Mouse (Mus musculus): ENCODE measurements around the gene Cyp2w1. TPM values are rescaled to one million over a fixed set of nuclear protein-coding genes. Genes with fewer than 3 reads are reported as not detected.
"Not testable (repeated sequence)": the region's sequence is repeated elsewhere in the genome, so short reads cannot be mapped to it uniquely, and the experiment has no call there.

Gene Cyp2w1
- polyA plus RNA-seq, 1 experiment = 2.0 TPM

- Histone ChIP-seq H3K27me3 (ENCODE audit: control insufficient read depth, insufficient read depth, low read length) (no peaks in the 10 kb centered on the region), H3K36me3 (ENCODE audit: control insufficient read depth, insufficient read depth, low read length) (no peaks in the 10 kb centered on the region; the same call in 1 of the 2 replicates), H3K4me3 (ENCODE audit: low read depth, low read length) (no peak overlapping the region), H3K27ac (ENCODE audit: insufficient read depth, low read depth, low read length) (0 out of 2 replicates have a peak overlapping the region, but pooled peaks have one; percentile 2), H3K4me1 (ENCODE audit: control insufficient read depth, insufficient read depth, insufficient read length, low read length) (peaks cover 27% of the 10 kb centered on the region)
- WGBS = 56% methylated on average over 10 of the region's 10 CpGs
- TF ChIP-seq CTCF (IDR thresholded peaks at IDR 0.05; ENCODE audit: extremely low read depth, insufficient read length, insufficient replicate concordance, low read depth, low read length) (no peak), POLR2A (IDR thresholded peaks at IDR 0.05; ENCODE audit: low read depth, low read length) (no peak)
These were observed 32.1 kb downstream of the Cyp2w1 start for GRCm38 (mm10) chr5:139384531-139384930.

DNA sequence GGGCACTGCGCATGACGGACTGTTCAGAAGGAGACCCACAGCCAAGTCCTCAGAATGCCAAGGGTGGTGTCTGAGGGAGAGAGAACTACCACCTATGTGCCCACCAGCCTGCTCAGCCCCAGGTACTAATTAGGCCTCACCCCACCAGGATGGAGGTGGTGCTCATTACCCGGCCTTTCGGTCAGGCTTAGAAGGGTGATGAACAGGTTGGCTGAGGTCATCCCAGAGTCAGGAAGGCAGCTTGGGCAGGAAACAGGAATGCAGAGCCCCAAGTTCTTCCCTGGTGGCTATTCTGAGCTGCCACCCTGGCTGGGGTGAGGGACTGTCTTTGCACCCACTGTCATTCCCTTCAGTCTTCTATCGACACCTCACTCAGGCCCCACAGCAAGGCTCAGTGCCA, 33.6 kb downstream of the Cyp2w1 start:
- no peaks in the 10 kb centered on the region; the same call in 1 of the 2 replicates for H3K36me3 ChIP-seq (ENCODE audit: control insufficient read depth, insufficient read depth, low read length)
- TF ChIP-seq POLR2A (IDR thresholded peaks at IDR 0.05; ENCODE audit: low read depth, low read length) = no peak
- no peak for TF ChIP-seq CTCF (IDR thresholded peaks at IDR 0.05; ENCODE audit: extremely low read depth, insufficient read length, insufficient replicate concordance, low read depth, low read length)
- H3K27ac ChIP-seq (ENCODE audit: insufficient read depth, low read depth, low read length) = no peak overlapping the region
- H3K27me3 ChIP-seq (ENCODE audit: control insufficient read depth, insufficient read depth, low read length) = no peaks in the 10 kb centered on the region
- no peak overlapping the region for H3K4me3 ChIP-seq (ENCODE audit: low read depth, low read length)
- H3K4me1 ChIP-seq (ENCODE audit: control insufficient read depth, insufficient read depth, insufficient read length, low read length) = peaks cover 26% of the 10 kb centered on the region
- WGBS = 97% methylated on average over 5 of the region's 5 CpGs

GRCm38 (mm10) chr5:139387329-139388194, 35.1 kb downstream of the Cyp2w1 start:
- Histone ChIP-seq H3K4me3 (ENCODE audit: low read depth, low read length) (no peak overlapping the region), H3K4me1 (ENCODE audit: control insufficient read depth, insufficient read depth, insufficient read length, low read length) (peaks cover 20% of the 10 kb centered on the region), H3K27ac (ENCODE audit: insufficient read depth, low read depth, low read length) (no peak overlapping the region; the same call in 1 of the 2 replicates), H3K27me3 (ENCODE audit: control insufficient read depth, insufficient read depth, low read length) (no peaks in the 10 kb centered on the region), H3K36me3 (ENCODE audit: control insufficient read depth, insufficient read depth, low read length) (no peaks in the 10 kb centered on the region; the same call in 1 of the 2 replicates)
- 87% methylated on average over 10 of the region's 10 CpGs for WGBS
- TF ChIP-seq POLR2A (IDR thresholded peaks at IDR 0.05; ENCODE audit: low read depth, low read length) (no peak), CTCF (IDR thresholded peaks at IDR 0.05; ENCODE audit: extremely low read depth, insufficient read length, insufficient replicate concordance, low read depth, low read length) (no peak)

DNA sequence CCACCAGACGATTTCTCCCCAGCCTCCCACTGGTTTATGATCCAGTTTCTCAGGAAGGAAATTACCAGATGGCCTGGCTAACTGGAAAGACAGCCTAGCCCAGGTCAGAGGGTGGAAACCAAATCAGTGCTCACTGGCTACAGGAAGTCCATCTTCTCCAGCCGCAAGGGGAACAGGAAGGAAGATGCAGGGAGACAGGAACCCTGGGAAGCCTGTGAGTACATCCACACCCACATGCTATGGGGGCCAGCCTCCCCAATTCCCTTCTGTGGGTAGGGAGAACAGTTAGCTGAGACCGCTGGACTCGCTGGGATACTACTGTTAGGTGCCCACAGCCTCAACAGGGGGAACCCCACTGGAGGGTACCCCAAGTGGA, 35.8 kb downstream of the Cyp2w1 start:
- Histone ChIP-seq H3K27ac (ENCODE audit: insufficient read depth, low read depth, low read length) (no peak overlapping the region; the same call in 1 of the 2 replicates), H3K36me3 (ENCODE audit: control insufficient read depth, insufficient read depth, low read length) (no peaks in the 10 kb centered on the region; the same call in 1 of the 2 replicates), H3K27me3 (ENCODE audit: control insufficient read depth, insufficient read depth, low read length) (no peaks in the 10 kb centered on the region), H3K4me3 (ENCODE audit: low read depth, low read length) (no peak overlapping the region), H3K4me1 (ENCODE audit: control insufficient read depth, insufficient read depth, insufficient read length, low read length) (peaks cover 13% of the 10 kb centered on the region)
- 66% methylated on average over 4 of the region's 4 CpGs for WGBS
- TF ChIP-seq POLR2A (IDR thresholded peaks at IDR 0.05; ENCODE audit: low read depth, low read length) = no peak
- TF ChIP-seq CTCF (IDR thresholded peaks at IDR 0.05; ENCODE audit: extremely low read depth, insufficient read length, insufficient replicate concordance, low read depth, low read length) = no peak

DNA sequence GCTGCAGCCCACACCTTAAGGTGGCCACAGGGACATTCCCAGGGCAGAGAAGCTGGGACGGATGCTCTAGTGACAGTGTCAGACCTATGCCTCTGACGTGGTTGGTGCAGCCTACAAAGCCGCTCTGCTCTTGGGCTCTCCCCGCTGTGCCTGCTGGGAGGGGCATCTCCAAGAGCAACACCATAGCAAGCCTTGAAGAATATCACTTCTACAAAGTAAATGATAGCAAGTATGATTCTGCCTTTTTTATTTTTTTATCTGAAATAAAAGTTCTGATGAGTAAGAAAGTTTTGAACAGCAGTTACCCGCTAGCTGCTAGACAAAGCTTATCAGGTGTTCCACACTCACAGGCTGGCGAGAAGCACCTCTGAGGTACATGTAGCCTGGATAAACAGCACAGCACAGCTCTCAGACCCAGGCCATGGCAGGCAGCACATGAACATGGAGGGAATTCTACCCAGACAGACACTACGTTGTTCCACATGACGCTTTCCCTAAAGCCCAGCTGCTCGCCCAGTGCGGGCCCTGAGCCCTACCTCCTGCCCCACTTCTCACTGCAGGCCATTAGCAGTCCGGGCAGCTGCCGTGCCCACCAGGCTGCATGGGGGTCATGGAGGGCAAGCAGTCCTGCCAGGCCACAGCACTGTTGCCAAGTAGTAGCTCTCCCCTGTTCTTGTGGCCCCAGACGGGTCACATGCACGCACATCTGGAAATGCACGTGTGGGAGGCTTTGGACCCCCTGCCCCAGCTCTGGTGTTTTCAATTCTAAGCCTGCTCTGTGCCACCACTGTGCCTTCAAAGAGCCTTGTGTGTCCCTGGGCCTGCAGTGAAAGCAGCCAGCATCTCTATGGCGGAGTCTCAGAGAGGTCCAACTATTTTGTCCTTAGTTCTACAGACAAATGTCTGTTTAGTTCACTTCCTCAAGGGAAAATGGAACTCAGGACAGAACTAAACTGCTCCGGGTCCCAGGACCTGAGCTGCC, 36.6 kb downstream of the Cyp2w1 start:
- H3K4me1 ChIP-seq (ENCODE audit: control insufficient read depth, insufficient read depth, insufficient read length, low read length) = peaks cover 12% of the 10 kb centered on the region
- no peaks in the 10 kb centered on the region; the same call in 1 of the 2 replicates for H3K36me3 ChIP-seq (ENCODE audit: control insufficient read depth, insufficient read depth, low read length)
- peak overlapping the region; percentile 46 for H3K27ac ChIP-seq (ENCODE audit: insufficient read depth, low read depth, low read length)
- 80% methylated on average over 17 of the region's 17 CpGs for WGBS
- no peak for TF ChIP-seq CTCF (IDR thresholded peaks at IDR 0.05; ENCODE audit: extremely low read depth, insufficient read length, insufficient replicate concordance, low read depth, low read length)
- TF ChIP-seq POLR2A (IDR thresholded peaks at IDR 0.05; ENCODE audit: low read depth, low read length) = no peak
- no peak overlapping the region for H3K4me3 ChIP-seq (ENCODE audit: low read depth, low read length)
- no peaks in the 10 kb centered on the region for H3K27me3 ChIP-seq (ENCODE audit: control insufficient read depth, insufficient read depth, low read length)

DNA sequence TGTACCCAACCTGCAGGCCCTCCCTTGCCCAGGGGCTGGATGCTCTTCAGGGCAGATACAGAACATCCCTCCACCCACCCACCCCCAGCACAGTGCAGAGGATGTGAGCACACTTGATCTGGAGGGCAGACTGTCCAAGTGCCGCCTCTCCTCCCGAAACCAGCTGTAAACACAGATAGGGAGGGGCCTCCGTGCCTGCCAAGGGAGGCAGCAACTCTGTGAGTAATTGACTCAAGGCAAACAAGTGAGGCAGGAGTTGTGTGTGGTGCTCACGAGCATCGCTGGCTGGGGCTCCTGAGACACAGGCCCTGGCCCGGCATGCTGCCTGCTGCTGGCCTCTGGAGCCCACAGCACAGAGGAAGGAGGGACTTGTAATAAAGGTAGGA, 37.3 kb downstream of the Cyp2w1 start:
- H3K4me1 ChIP-seq (ENCODE audit: control insufficient read depth, insufficient read depth, insufficient read length, low read length) = peaks cover 9% of the 10 kb centered on the region
- no peaks in the 10 kb centered on the region for H3K27me3 ChIP-seq (ENCODE audit: control insufficient read depth, insufficient read depth, low read length)
- no peaks in the 10 kb centered on the region; the same call in 1 of the 2 replicates for H3K36me3 ChIP-seq (ENCODE audit: control insufficient read depth, insufficient read depth, low read length)
- H3K4me3 ChIP-seq (ENCODE audit: low read depth, low read length) = no peak overlapping the region
- H3K27ac ChIP-seq (ENCODE audit: insufficient read depth, low read depth, low read length) = peak overlapping the region; percentile 47
- WGBS = 7% methylated on average over 6 of the region's 6 CpGs
- no peak for TF ChIP-seq POLR2A (IDR thresholded peaks at IDR 0.05; ENCODE audit: low read depth, low read length)
- TF ChIP-seq CTCF (IDR thresholded peaks at IDR 0.05; ENCODE audit: extremely low read depth, insufficient read length, insufficient replicate concordance, low read depth, low read length) = no peak

DNA sequence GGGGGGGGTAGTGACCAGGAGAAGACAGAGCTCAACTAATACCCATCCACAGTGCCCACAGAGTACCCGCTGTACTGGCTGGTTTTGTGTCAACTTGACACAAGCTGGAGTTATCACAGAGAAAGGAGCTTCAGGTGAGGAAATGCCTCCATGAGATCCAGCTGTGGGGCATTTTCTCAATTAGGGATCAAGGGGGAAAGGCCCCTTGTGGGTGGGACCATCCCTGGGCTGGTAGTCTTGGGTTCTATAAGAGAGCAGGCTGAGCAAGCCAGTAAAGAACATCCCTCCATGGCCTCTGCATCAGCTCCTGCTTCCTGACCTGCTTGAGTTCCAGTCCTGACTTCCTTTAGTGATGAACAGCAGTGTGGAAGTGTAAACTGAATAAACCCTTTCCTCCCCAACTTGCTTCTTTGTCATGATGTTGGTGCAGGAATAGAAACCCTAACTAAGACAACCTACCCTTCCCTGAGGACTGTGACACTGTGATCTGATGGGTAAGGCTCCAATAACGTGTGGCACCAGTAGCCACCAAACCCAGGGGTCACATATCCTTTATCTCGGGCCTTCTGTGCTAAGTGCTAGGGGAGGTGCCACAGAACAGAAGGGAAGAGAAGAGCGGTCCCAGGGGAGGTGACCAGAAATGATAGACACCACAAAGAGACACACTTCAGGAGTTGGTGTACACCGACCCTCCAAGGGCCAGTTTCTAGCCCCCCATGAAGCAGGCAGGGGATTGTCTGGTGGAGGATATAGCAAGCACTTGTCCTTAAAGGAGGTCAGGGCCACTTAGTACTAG, 38.1 kb downstream of the Cyp2w1 start:
- H3K27me3 ChIP-seq (ENCODE audit: control insufficient read depth, insufficient read depth, low read length); H3K4me3 ChIP-seq (ENCODE audit: low read depth, low read length); H3K4me1 ChIP-seq (ENCODE audit: control insufficient read depth, insufficient read depth, insufficient read length, low read length); H3K36me3 ChIP-seq (ENCODE audit: control insufficient read depth, insufficient read depth, low read length): not testable (repeated sequence)
- H3K27ac ChIP-seq (ENCODE audit: insufficient read depth, low read depth, low read length) = peak overlapping the region; percentile 47; the same call in 1 of the 2 replicates
- WGBS = 83% methylated on average over 5 of the region's 5 CpGs
